Comparison of ENCODE assay signal across 26 mouse cellular contexts in the genomic region with DNA sequence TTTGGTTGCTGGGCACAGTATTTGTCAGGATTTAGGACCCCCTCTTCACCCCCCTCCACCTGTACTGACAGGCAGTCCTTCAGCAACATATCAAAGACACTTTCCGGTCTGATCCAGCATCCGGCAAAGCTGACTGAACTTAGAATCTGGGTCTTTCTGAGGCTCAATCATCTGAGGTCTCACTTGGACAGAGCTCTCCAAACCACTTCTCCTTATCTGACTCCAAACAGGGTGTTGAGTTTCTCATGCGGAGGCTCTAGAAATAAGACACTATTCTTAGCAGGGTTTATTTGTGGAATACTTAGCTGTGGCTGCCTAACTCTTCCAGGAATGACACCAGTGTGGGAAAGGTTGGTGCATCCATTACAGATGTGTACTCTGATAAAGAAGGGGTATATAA. TPM values are rescaled to one million over a fixed set of nuclear protein-coding genes. Genes with fewer than 3 reads are reported as not detected.
DNase-seq lines count a peak whose midpoint lies in the region; ATAC-seq and TF ChIP-seq lines count a peak whose summit lies in the region.
"Had no signal": no experiment of that assay in that cellular context is flagged by ENCODE, and none has a peak within 500 bp of the region (broad histone marks: within the 10 kb centered on the region; RNA-seq: fewer than 3 reads in every experiment).

No protein-coding gene starts in this region.

- H3K4me3 ChIP-seq in embryonic facial prominence, embryonic 15.5 days (replicated peaks), result no peak overlapping the region
- H3K4me3 ChIP-seq in embryonic facial prominence, embryonic 10.5 days, result no peak overlapping the region
- H3K4me3 ChIP-seq in left cerebral cortex, adult 2 months, result no peak overlapping the region
- no peak overlapping the region for H3K4me3 ChIP-seq in heart, embryonic 13.5 days
- H3K4me3 ChIP-seq in thymus, adult 2 months (ENCODE audit: control insufficient read depth, insufficient read depth, low read length), result no peak overlapping the region
- H3K4me3 ChIP-seq: embryonic facial prominence, embryonic 13.5 days; hindbrain, embryonic 12.5 days; neural tube, embryonic 15.5 days; stomach, embryonic 15.5 days had no signal

- no peak for ATAC-seq in embryonic facial prominence, embryonic 15.5 days (ENCODE audit: insufficient number of reproducible peaks, low FRiP score, low TSS enrichment, low read depth)
- ATAC-seq in heart, embryonic 13.5 days (ENCODE audit: extremely low read depth, insufficient number of reproducible peaks, low FRiP score, low TSS enrichment), result peak; percentile 78
- ATAC-seq: forebrain, postnatal 0 days; midbrain, embryonic 16.5 days had no signal

- intact Hi-C loops in left cerebral cortex, adult 2 months (cut with DNase I), result no loop called here

- no peak for TF ChIP-seq CTCF in left cerebral cortex, adult 2 months (IDR thresholded peaks at IDR 0.05)
- TF ChIP-seq CTCF in thymus, adult 2 months (IDR thresholded peaks at IDR 0.05; ENCODE audit: borderline replicate concordance, control insufficient read depth, extremely low read depth, insufficient read depth, low read length, poor library complexity), result no peak

- no peak for DNase-seq in embryonic facial prominence, embryonic 10.5 days (ENCODE audit: low spot score)
- DNase-seq in left cerebral cortex, adult 2 months (ENCODE audit: extremely low spot score in 1 of 2, low spot score in 2 of 2), result no peak
- no peak for DNase-seq in left cerebral cortex, adult 9 months (ENCODE audit: low spot score in 2 of 2)
- DNase-seq in skeletal muscle tissue, adult 2 months (ENCODE audit: low read depth, low spot score), result peak; percentile 50
- no peak for DNase-seq in thymus, adult 2 months
- DNase-seq in urinary bladder, postnatal 10 days (ENCODE audit: low spot score), result no peak
- DNase-seq: adrenal gland, postnatal 14 days; cerebellum, adult 11 months; cerebellum, postnatal 10 days; forebrain, postnatal 0 days; gastrocnemius, postnatal 25 days; kidney, adult 18-20 months; left cerebral cortex, postnatal 4 days; liver; lung, adult 18-20 months; lung, postnatal 36 days; right cerebral cortex, postnatal 14 days; thymus, adult 18-20 months had no signal

- peak overlapping the region; percentile 45; the same call in 1 of the 2 replicates for H3K27ac ChIP-seq in embryonic facial prominence, embryonic 15.5 days (replicated peaks)
- H3K27ac ChIP-seq in embryonic facial prominence, embryonic 10.5 days (replicated peaks), result no peak overlapping the region
- H3K27ac ChIP-seq in left cerebral cortex, adult 2 months, result peak overlapping the region; percentile 3; the same call in 1 of the 2 replicates
- peak overlapping the region; percentile 66 for H3K27ac ChIP-seq in heart, embryonic 13.5 days (replicated peaks)
- no peak overlapping the region for H3K27ac ChIP-seq in thymus, adult 2 months (ENCODE audit: control insufficient read depth, insufficient read depth, low read length)
- H3K27ac ChIP-seq: hindbrain, embryonic 12.5 days; kidney, postnatal 0 days; neural tube, embryonic 15.5 days; stomach, embryonic 15.5 days had no signal

- H3K9me3 ChIP-seq in embryonic facial prominence, embryonic 15.5 days (replicated peaks), result no peaks in the 10 kb centered on the region
- no peaks in the 10 kb centered on the region for H3K9me3 ChIP-seq in embryonic facial prominence, embryonic 10.5 days
- no peaks in the 10 kb centered on the region for H3K9me3 ChIP-seq in heart, embryonic 13.5 days
- H3K9me3 ChIP-seq: embryonic facial prominence, embryonic 13.5 days; hindbrain, embryonic 12.5 days; neural tube, embryonic 15.5 days; stomach, embryonic 15.5 days had no signal

- no peak for TF ChIP-seq POLR2A in thymus, adult 2 months (IDR thresholded peaks at IDR 0.05; ENCODE audit: control insufficient read depth, extremely low read depth, insufficient read depth, low read length, poor library complexity)

- no peaks in the 10 kb centered on the region for H3K36me3 ChIP-seq in embryonic facial prominence, embryonic 15.5 days
- H3K36me3 ChIP-seq in embryonic facial prominence, embryonic 10.5 days (replicated peaks), result no peaks in the 10 kb centered on the region
- H3K36me3 ChIP-seq in heart, embryonic 13.5 days, result no peaks in the 10 kb centered on the region
- H3K36me3 ChIP-seq in thymus, adult 2 months (ENCODE audit: control insufficient read depth, insufficient read depth, low read length), result no peaks in the 10 kb centered on the region
- H3K36me3 ChIP-seq: embryonic facial prominence, embryonic 13.5 days; hindbrain, embryonic 12.5 days; neural tube, embryonic 15.5 days; stomach, embryonic 15.5 days had no signal

- WGBS in embryonic facial prominence, embryonic 15.5 days, result 69% methylated on average over 3 of the region's 3 CpGs
- WGBS in embryonic facial prominence, embryonic 10.5 days, result 85% methylated on average over 3 of the region's 3 CpGs
- 11% methylated on average over 3 of the region's 3 CpGs for WGBS in heart, embryonic 13.5 days
- 82% methylated on average over 3 of the region's 3 CpGs for WGBS in thymus, adult 2 months

- no peak overlapping the region for H3K4me2 ChIP-seq in embryonic facial prominence, embryonic 15.5 days (replicated peaks)
- H3K4me2 ChIP-seq in heart, embryonic 13.5 days, result no peak overlapping the region
- H3K4me2 ChIP-seq: embryonic facial prominence, embryonic 13.5 days; hindbrain, embryonic 12.5 days; neural tube, embryonic 15.5 days; stomach, embryonic 15.5 days had no signal

- H3K27me3 ChIP-seq in embryonic facial prominence, embryonic 15.5 days, result no peaks in the 10 kb centered on the region
- H3K27me3 ChIP-seq in embryonic facial prominence, embryonic 10.5 days (replicated peaks; ENCODE audit: low read depth, poor library complexity, severe bottlenecking), result no peaks in the 10 kb centered on the region
- no peaks in the 10 kb centered on the region for H3K27me3 ChIP-seq in heart, embryonic 13.5 days (replicated peaks)
- no peaks in the 10 kb centered on the region for H3K27me3 ChIP-seq in thymus, adult 2 months (ENCODE audit: control insufficient read depth, insufficient read depth, low read length)
- H3K27me3 ChIP-seq: embryonic facial prominence, embryonic 13.5 days; hindbrain, embryonic 12.5 days; neural tube, embryonic 15.5 days; stomach, embryonic 15.5 days had no signal

- H3K9ac ChIP-seq in embryonic facial prominence, embryonic 15.5 days, result no peak overlapping the region
- H3K9ac ChIP-seq in heart, embryonic 13.5 days, result no peak overlapping the region
- H3K9ac ChIP-seq: embryonic facial prominence, embryonic 13.5 days; forebrain, postnatal 0 days; hindbrain, embryonic 12.5 days; neural tube, embryonic 15.5 days; stomach, embryonic 15.5 days had no signal

- H3K4me1 ChIP-seq in embryonic facial prominence, embryonic 15.5 days, result peaks cover 3% of the 10 kb centered on the region; the same call in 1 of the 2 replicates
- H3K4me1 ChIP-seq in embryonic facial prominence, embryonic 10.5 days, result no peaks in the 10 kb centered on the region
- H3K4me1 ChIP-seq in heart, embryonic 13.5 days, result peaks cover 20% of the 10 kb centered on the region
- no peaks in the 10 kb centered on the region for H3K4me1 ChIP-seq in thymus, adult 2 months (replicated peaks; ENCODE audit: control insufficient read depth, insufficient read depth, low read length)
- H3K4me1 ChIP-seq: embryonic facial prominence, embryonic 13.5 days; hindbrain, embryonic 12.5 days; neural tube, embryonic 15.5 days; stomach, embryonic 15.5 days had no signal

RNA-seq across cellular contexts. Expression of gene Atp6ap1l, which starts 43.0 kb away (rescaled TPM):
- polyA plus RNA-seq in embryonic facial prominence, embryonic 15.5 days (2015; fragmentation: Nextera tagmentation; extraction: Ambion mirVana), result 0.55 and 0.64 TPM in 2 replicates
- 0.59 TPM in 1 of 2 replicates, not detected in the other for polyA plus RNA-seq in embryonic facial prominence, embryonic 10.5 days (2016; fragmentation: Nextera tagmentation; extraction: Ambion mirVana)
- total RNA-seq in left cerebral cortex, adult 2 months (2021), result 10 to 100 TPM; 22.8 to 26.1 TPM
- 0.76 and 0.92 TPM in 2 replicates for polyA plus RNA-seq in heart, embryonic 13.5 days (2015; fragmentation: Nextera tagmentation; extraction: Ambion mirVana)
- 0.18 TPM in 1 of 2 replicates, not detected in the other for polyA plus RNA-seq in thymus, adult 2 months (2012; rRNA removed)
- total RNA-seq: adrenal gland, postnatal 14 days; gastrocnemius, postnatal 25 days had no signal
- polyA plus RNA-seq: embryonic facial prominence, embryonic 13.5 days; stomach, embryonic 15.5 days had no signal

Comparison
In these comparisons a context has a peak if more than half of its experiments do, and no peak if none do; other contexts are left out.
1. H3K27ac ChIP-seq: peak in embryonic facial prominence, embryonic 15.5 days (single experiment), left cerebral cortex, adult 2 months (single experiment) and heart, embryonic 13.5 days (single experiment); none in embryonic facial prominence, embryonic 10.5 days (single experiment) and thymus, adult 2 months (single experiment).